ENCODE assay signal across 31 mouse cellular contexts in the genomic region with DNA sequence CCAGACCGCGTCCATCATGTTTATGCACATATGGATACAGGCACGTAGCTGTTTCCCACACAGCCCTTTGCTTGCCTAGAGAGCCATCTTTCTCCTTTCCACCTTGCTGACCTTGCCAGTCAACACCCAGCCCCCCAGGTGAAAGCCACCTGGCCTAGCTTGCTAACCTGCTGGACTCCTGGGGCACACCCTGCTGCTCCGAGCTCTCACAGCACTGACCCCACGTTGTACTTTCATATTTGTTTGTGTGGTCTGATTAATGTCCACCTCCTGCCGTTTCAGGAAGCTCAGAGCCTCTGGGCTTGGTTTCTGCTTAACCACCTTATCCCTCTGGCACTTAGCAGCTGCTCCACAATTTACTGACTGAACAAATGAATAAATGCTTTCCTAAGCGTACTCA. TPM values are rescaled to one million over a fixed set of nuclear protein-coding genes. Genes with fewer than 3 reads are reported as not detected.
DNase-seq lines count a peak whose midpoint lies in the region; ATAC-seq and TF ChIP-seq lines count a peak whose summit lies in the region.
"Had no signal": no experiment of that assay in that cellular context is flagged by ENCODE, and none has a peak within 500 bp of the region (broad histone marks: within the 10 kb centered on the region; RNA-seq: fewer than 3 reads in every experiment).

No protein-coding gene starts in this region.

- H3K9me3 ChIP-seq in hindbrain, embryonic 16.5 days (ENCODE audit: control insufficient read depth, low read length): no peaks in the 10 kb centered on the region
- H3K9me3 ChIP-seq in hindbrain, embryonic 14.5 days (ENCODE audit: control insufficient read depth, low read length): no peaks in the 10 kb centered on the region
- H3K9me3 ChIP-seq in stomach, postnatal 0 days (ENCODE audit: control insufficient read depth, low read length): no peaks in the 10 kb centered on the region
- no peaks in the 10 kb centered on the region for H3K9me3 ChIP-seq in forebrain, embryonic 10.5 days
- H3K9me3 ChIP-seq: heart, embryonic 15.5 days; hindbrain, embryonic 15.5 days; intestine, embryonic 15.5 days; liver, embryonic 12.5 days; midbrain, embryonic 12.5 days had no signal

- H3K27me3 ChIP-seq in hindbrain, embryonic 16.5 days (replicated peaks; ENCODE audit: control insufficient read depth, insufficient read depth, low read length): no peaks in the 10 kb centered on the region
- no peaks in the 10 kb centered on the region for H3K27me3 ChIP-seq in hindbrain, embryonic 14.5 days (ENCODE audit: control insufficient read depth, insufficient read depth, low read length)
- H3K27me3 ChIP-seq in stomach, postnatal 0 days (ENCODE audit: control insufficient read depth, insufficient read depth, low read length): no peaks in the 10 kb centered on the region
- no peaks in the 10 kb centered on the region for H3K27me3 ChIP-seq in forebrain, embryonic 10.5 days (ENCODE audit: poor library complexity, severe bottlenecking)
- H3K27me3 ChIP-seq: heart, embryonic 15.5 days; hindbrain, embryonic 15.5 days; intestine, embryonic 15.5 days; Patski had no signal

- H3K4me3 ChIP-seq in gastrocnemius, adult 2 months: no peak overlapping the region
- H3K4me3 ChIP-seq in hindbrain, embryonic 16.5 days (ENCODE audit: low read length): no peak overlapping the region
- no peak overlapping the region for H3K4me3 ChIP-seq in hindbrain, embryonic 14.5 days (replicated peaks; ENCODE audit: low read length)
- H3K4me3 ChIP-seq in stomach, postnatal 0 days (ENCODE audit: low read depth, low read length): no peak overlapping the region
- no peak overlapping the region for H3K4me3 ChIP-seq in forebrain, embryonic 10.5 days
- H3K4me3 ChIP-seq: heart, embryonic 15.5 days; hindbrain, embryonic 15.5 days; intestine, embryonic 15.5 days; liver, embryonic 12.5 days; midbrain, embryonic 12.5 days had no signal

- 60% methylated on average over 7 of the region's 7 CpGs for WGBS in hindbrain, embryonic 16.5 days
- WGBS in hindbrain, embryonic 14.5 days: 68% methylated on average over 7 of the region's 7 CpGs
- WGBS in stomach, postnatal 0 days: 52% methylated on average over 7 of the region's 7 CpGs
- WGBS in forebrain, embryonic 10.5 days: 82% methylated on average over 7 of the region's 7 CpGs

- peak; percentile 37 for DNase-seq in cerebellum, adult 11-12 months
- no peak for DNase-seq in gastrocnemius, adult 2 months
- DNase-seq in gastrocnemius, postnatal 10 days: no peak
- DNase-seq in hindbrain, embryonic 14.5 days (ENCODE audit: low spot score): no peak
- DNase-seq in stomach, postnatal 0 days (ENCODE audit: low spot score): peak; percentile 58
- DNase-seq in forebrain, embryonic 10.5 days (ENCODE audit: extremely low spot score, low spot score): no peak
- DNase-seq: adrenal gland, postnatal 10 days; gastrocnemius, postnatal 36 days; heart, postnatal 36 days; kidney, adult 9 months; kidney, postnatal 10 days; layer of hippocampus, postnatal 36 days; left cerebral cortex, postnatal 4 days; liver, postnatal 0 days; lung, postnatal 36 days; right cerebral cortex, postnatal 25 days; spleen, adult 18-20 months; thymus, adult 18-20 months; thymus, postnatal 36 days had no signal

- H3K4me1 ChIP-seq in hindbrain, embryonic 16.5 days (ENCODE audit: control insufficient read depth, insufficient read depth, low read depth, low read length): peaks cover 6% of the 10 kb centered on the region
- no peaks in the 10 kb centered on the region for H3K4me1 ChIP-seq in hindbrain, embryonic 14.5 days (replicated peaks; ENCODE audit: control insufficient read depth, insufficient read depth, low read length)
- no peaks in the 10 kb centered on the region; the same call in 1 of the 2 replicates for H3K4me1 ChIP-seq in stomach, postnatal 0 days (replicated peaks; ENCODE audit: control insufficient read depth, insufficient read depth)
- peaks cover 19% of the 10 kb centered on the region for H3K4me1 ChIP-seq in forebrain, embryonic 10.5 days

- H3K4me2 ChIP-seq in hindbrain, embryonic 16.5 days (ENCODE audit: low read length): no peak overlapping the region
- no peak overlapping the region for H3K4me2 ChIP-seq in hindbrain, embryonic 14.5 days (replicated peaks)
- no peak overlapping the region for H3K4me2 ChIP-seq in stomach, postnatal 0 days (replicated peaks; ENCODE audit: low read depth)
- H3K4me2 ChIP-seq: heart, embryonic 15.5 days; hindbrain, embryonic 15.5 days; intestine, embryonic 15.5 days; liver, embryonic 12.5 days; midbrain, embryonic 12.5 days had no signal

- no peak for ATAC-seq in cerebellum, adult (ENCODE audit: insufficient number of reproducible peaks, low FRiP score, low TSS enrichment)
- ATAC-seq in hindbrain, embryonic 16.5 days: no peak
- ATAC-seq in hindbrain, embryonic 14.5 days (ENCODE audit: low FRiP score): no peak
- ATAC-seq in stomach, postnatal 0 days (ENCODE audit: low FRiP score, low TSS enrichment): peak; percentile 51
- ATAC-seq: forebrain, embryonic 14.5 days; intestine, embryonic 15.5 days; liver, embryonic 12.5 days; liver, postnatal 0 days; Patski had no signal

- H3K36me3 ChIP-seq in hindbrain, embryonic 16.5 days (ENCODE audit: control insufficient read depth, insufficient read depth, low read length): peaks cover 35% of the 10 kb centered on the region
- peaks cover 52% of the 10 kb centered on the region for H3K36me3 ChIP-seq in hindbrain, embryonic 14.5 days (replicated peaks; ENCODE audit: control insufficient read depth, insufficient read depth)
- peaks cover 22% of the 10 kb centered on the region for H3K36me3 ChIP-seq in stomach, postnatal 0 days (ENCODE audit: control insufficient read depth, insufficient read depth, low read length)
- H3K36me3 ChIP-seq in forebrain, embryonic 10.5 days (replicated peaks): peaks cover 53% of the 10 kb centered on the region

- no peak for TF ChIP-seq EP300 in stomach, postnatal 0 days (optimal IDR thresholded peaks at IDR 0.05)

- TF ChIP-seq CTCF in gastrocnemius, adult 2 months (IDR thresholded peaks at IDR 0.05): no peak
- TF ChIP-seq CTCF in stomach, postnatal 0 days (IDR thresholded peaks at IDR 0.05; ENCODE audit: low read depth): no peak

- H3K9ac ChIP-seq in hindbrain, embryonic 16.5 days (ENCODE audit: low read depth, low read length): no peak overlapping the region
- H3K9ac ChIP-seq in hindbrain, embryonic 14.5 days: no peak overlapping the region
- no peak overlapping the region for H3K9ac ChIP-seq in stomach, postnatal 0 days (ENCODE audit: low read length)
- H3K9ac ChIP-seq: heart, embryonic 15.5 days; hindbrain, embryonic 15.5 days; intestine, embryonic 15.5 days; liver, embryonic 12.5 days; liver, postnatal 0 days; midbrain, embryonic 12.5 days had no signal

- intact Hi-C loops in gastrocnemius, adult 2 months (cut with DNase I): loop anchor here (5.0 kb wide), 1 partner anchor 48 kb away; no protein-coding TSS in a partner anchor

- H3K27ac ChIP-seq in gastrocnemius, adult 2 months: peak overlapping the region; percentile 24; the same call in 1 of the 2 replicates
- 0 out of 2 replicates have a peak overlapping the region, but pooled peaks have one; percentile 6 for H3K27ac ChIP-seq in hindbrain, embryonic 16.5 days (ENCODE audit: low read depth, low read length)
- no peak overlapping the region for H3K27ac ChIP-seq in hindbrain, embryonic 14.5 days
- H3K27ac ChIP-seq in stomach, postnatal 0 days (replicated peaks): peak overlapping the region; percentile 53
- H3K27ac ChIP-seq in forebrain, embryonic 10.5 days: no peak overlapping the region
- H3K27ac ChIP-seq: heart, embryonic 15.5 days; hindbrain, embryonic 15.5 days; intestine, embryonic 15.5 days; liver, embryonic 12.5 days; midbrain, embryonic 12.5 days had no signal

RNA-seq across cellular contexts. Expression of a gene that starts 26.2 kb away (rescaled TPM):
- total RNA-seq in gastrocnemius, adult 2 months (2021): 100 to 1,000 TPM; 177 to 199 TPM
- 100 to 1,000 TPM; 209 to 239 TPM for total RNA-seq in gastrocnemius, postnatal 10 days (2021)
- 59.8 and 71.7 TPM in 2 replicates for polyA plus RNA-seq in hindbrain, embryonic 16.5 days (2015; fragmentation: Nextera tagmentation; extraction: Ambion mirVana)
- polyA plus RNA-seq in hindbrain, embryonic 14.5 days (2014; fragmentation: Nextera tagmentation; extraction: Ambion mirVana): 84.2 and 90.0 TPM in 2 replicates
- 15.2 and 17.8 TPM in 2 replicates for polyA plus RNA-seq in stomach, postnatal 0 days (2015; fragmentation: Nextera tagmentation; extraction: Ambion mirVana)
- polyA plus RNA-seq in forebrain, embryonic 10.5 days (2016; fragmentation: Nextera tagmentation; extraction: Ambion mirVana): 45.6 and 47.1 TPM in 2 replicates

RNA-seq across cellular contexts. Expression of a gene that starts 27.3 kb away (rescaled TPM):
- total RNA-seq in gastrocnemius, adult 2 months (2021): 100 to 1,000 TPM; 102 to 108 TPM
- 100 to 1,000 TPM; 131 to 152 TPM for total RNA-seq in gastrocnemius, postnatal 10 days (2021)
- polyA plus RNA-seq in hindbrain, embryonic 16.5 days (2015; fragmentation: Nextera tagmentation; extraction: Ambion mirVana): 107 and 120 TPM in 2 replicates
- polyA plus RNA-seq in hindbrain, embryonic 14.5 days (2014; fragmentation: Nextera tagmentation; extraction: Ambion mirVana): 127 and 139 TPM in 2 replicates
- polyA plus RNA-seq in stomach, postnatal 0 days (2015; fragmentation: Nextera tagmentation; extraction: Ambion mirVana): 70.3 and 78.7 TPM in 2 replicates
- 251 and 256 TPM in 2 replicates for polyA plus RNA-seq in forebrain, embryonic 10.5 days (2016; fragmentation: Nextera tagmentation; extraction: Ambion mirVana)

RNA-seq across cellular contexts. Expression of a gene that starts 32.2 kb away (rescaled TPM):
- total RNA-seq in gastrocnemius, adult 2 months (2021): 10 to 100 TPM; 18.6 to 24.3 TPM
- 10 to 100 TPM; 25.7 to 29.2 TPM for total RNA-seq in gastrocnemius, postnatal 10 days (2021)
- polyA plus RNA-seq in hindbrain, embryonic 16.5 days (2015; fragmentation: Nextera tagmentation; extraction: Ambion mirVana): 179 and 199 TPM in 2 replicates
- 40.7 and 45.9 TPM in 2 replicates for polyA plus RNA-seq in hindbrain, embryonic 14.5 days (2014; fragmentation: Nextera tagmentation; extraction: Ambion mirVana)
- polyA plus RNA-seq in stomach, postnatal 0 days (2015; fragmentation: Nextera tagmentation; extraction: Ambion mirVana): 80.7 and 84.6 TPM in 2 replicates
- 84.8 and 86.8 TPM in 2 replicates for polyA plus RNA-seq in forebrain, embryonic 10.5 days (2016; fragmentation: Nextera tagmentation; extraction: Ambion mirVana)

RNA-seq across cellular contexts. Expression of a gene that starts 56.7 kb away (rescaled TPM):
- 1 to 10 TPM in 1 of 2 experiments, under 1 TPM in 1; 0.74 to 6.0 TPM for total RNA-seq in gastrocnemius, adult 2 months (2021)
- total RNA-seq in gastrocnemius, postnatal 10 days (2021): 1 to 10 TPM; 5.7 to 5.9 TPM
- polyA plus RNA-seq in hindbrain, embryonic 16.5 days (2015; fragmentation: Nextera tagmentation; extraction: Ambion mirVana): 5.8 and 6.8 TPM in 2 replicates
- polyA plus RNA-seq in hindbrain, embryonic 14.5 days (2014; fragmentation: Nextera tagmentation; extraction: Ambion mirVana): 8.1 and 9.9 TPM in 2 replicates
- polyA plus RNA-seq in stomach, postnatal 0 days (2015; fragmentation: Nextera tagmentation; extraction: Ambion mirVana): 6.4 and 7.8 TPM in 2 replicates
- 5.9 and 6.8 TPM in 2 replicates for polyA plus RNA-seq in forebrain, embryonic 10.5 days (2016; fragmentation: Nextera tagmentation; extraction: Ambion mirVana)
- total RNA-seq: megakaryocyte, adult 5-6 weeks; MEL; neutrophil, adult 5-6 weeks had no signal

Comparison
In these comparisons a context has a peak if more than half of its experiments do, and no peak if none do; other contexts are left out.
1. H3K27ac ChIP-seq: peak in gastrocnemius, adult 2 months (single experiment), hindbrain, embryonic 16.5 days (single experiment) and stomach, postnatal 0 days (single experiment); none in hindbrain, embryonic 14.5 days (single experiment) and forebrain, embryonic 10.5 days (single experiment).
2. DNase-seq: peak in cerebellum, adult 11-12 months (single experiment) and stomach, postnatal 0 days (single experiment); none in gastrocnemius, adult 2 months (single experiment), gastrocnemius, postnatal 10 days (single experiment), hindbrain, embryonic 14.5 days (single experiment) and forebrain, embryonic 10.5 days (single experiment).